Mouse (Mus musculus) limb, embryonic 10.5 days (tissue): ENCODE measurements around the gene Klc2. TPM values are rescaled to one million over a fixed set of nuclear protein-coding genes. Genes with fewer than 3 reads are reported as not detected.

Experiments used
- DNase-seq: peaks from one replicate; pipeline ENCODE4 v3.0.0-alpha.2; 2017; ENCODE audit warnings: low spot score
- H3K27ac ChIP-seq: fragments of 300-500 bp; sonication (generic); 2 replicates; pipeline ENCODE4 v1.5.1; 2016; ENCODE audit warnings: mild to moderate bottlenecking
- H3K27me3 ChIP-seq: fragments of 300-500 bp; sonication (generic); 2 replicates; pipeline ENCODE4 v1.6.1; 2016; ENCODE audit warnings: low read depth, mild to moderate bottlenecking; ENCODE audit not compliant: poor library complexity, severe bottlenecking
- H3K36me3 ChIP-seq: fragments of 300-500 bp; sonication (generic); 2 replicates; pipeline ENCODE4 v1.6.1; 2016; ENCODE audit warnings: mild to moderate bottlenecking, moderate library complexity
- H3K4me1 ChIP-seq: fragments of 300-500 bp; sonication (generic); 2 replicates; pipeline ENCODE4 v1.6.1; 2016
- H3K4me3 ChIP-seq: fragments of 300-500 bp; sonication (generic); 2 replicates; pipeline ENCODE4 v1.5.1; 2016; ENCODE audit warnings: mild to moderate bottlenecking, moderate library complexity
- H3K9me3 ChIP-seq: fragments of 300-500 bp; sonication (generic); replicated peaks from 2 replicates; pipeline ENCODE4 v1.6.1; 2016; ENCODE audit warnings: mild to moderate bottlenecking
- WGBS: fragments of 180-500 bp; shearing (Covaris S2); methylation state at CpG from one replicate; pipeline ENCODE4 v1.1.7; 2016; 5-methylcytosine and 5-hydroxymethylcytosine counted together
- polyA plus RNA-seq: library from polyadenylated mRNA; unstranded; fragments of >200 nt; fragmentation: Nextera tagmentation; extraction: Ambion mirVana; gene quantifications from 2 replicates; pipeline ENCODE4 v1.2.1, GENCODE M21; 2016

Gene Klc2
- polyA plus RNA-seq, 1 experiment from 2014 or later, result 30.6 TPM

GRCm38 (mm10) chr19:5067040-5067799 is 51.1 kb downstream of the Klc2 start:
- DNase-seq, result peak; percentile 66
- Histone ChIP-seq H3K36me3 (no peaks in the 10 kb centered on the region), H3K27me3 (0 out of 2 replicates have a peak, but pooled peaks cover 12% of the 10 kb centered on the region), H3K4me1 (peaks cover 84% of the 10 kb centered on the region), H3K27ac (peak overlapping the region; percentile 98), H3K9me3 (no peaks in the 10 kb centered on the region), H3K4me3 (peak overlapping the region; percentile 67)
- 2% methylated on average over 15 of the region's 15 CpGs for WGBS

GRCm38 (mm10) chr19:5065104-5065503 is 53.3 kb downstream of the Klc2 start:
- Histone ChIP-seq H3K36me3 (no peaks in the 10 kb centered on the region), H3K4me3 (no peak overlapping the region), H3K27me3 (0 out of 2 replicates have a peak, but pooled peaks cover 12% of the 10 kb centered on the region), H3K27ac (peak overlapping the region; percentile 70), H3K9me3 (no peaks in the 10 kb centered on the region), H3K4me1 (peaks cover 82% of the 10 kb centered on the region)
- 76% methylated on average over 7 of the region's 7 CpGs for WGBS
- no peak for DNase-seq

GRCm38 (mm10) chr19:5062446-5062845 is 55.9 kb downstream of the Klc2 start:
- no peaks in the 10 kb centered on the region for H3K9me3 ChIP-seq
- WGBS, result 33% methylated on average over 6 of the region's 6 CpGs
- no peaks in the 10 kb centered on the region for H3K36me3 ChIP-seq

GRCm38 (mm10) chr19:5062041-5062440 is 56.3 kb downstream of the Klc2 start:
- Histone ChIP-seq H3K9me3 (no peaks in the 10 kb centered on the region), H3K27ac (peak overlapping the region; percentile 72), H3K4me1 (peaks cover 80% of the 10 kb centered on the region), H3K27me3 (no peaks in the 10 kb centered on the region), H3K4me3 (0 out of 2 replicates have a peak overlapping the region, but pooled peaks have one; percentile 6), H3K36me3 (no peaks in the 10 kb centered on the region)
- no peak for DNase-seq
- 88% methylated on average over 5 of the region's 5 CpGs for WGBS

More at GRCm38 (mm10) chr19:5062446-5062845, 55.9 kb downstream of the Klc2 start:
- Histone ChIP-seq H3K27ac (peak overlapping the region; percentile 72), H3K4me1 (peaks cover 82% of the 10 kb centered on the region), H3K4me3 (peak overlapping the region; percentile 6; the same call in 1 of the 2 replicates), H3K27me3 (no peaks in the 10 kb centered on the region)
- no peak for DNase-seq

- Histone ChIP-seq H3K4me1 (peaks cover 83% of the 10 kb centered on the region), H3K27me3 (0 out of 2 replicates have a peak, but pooled peaks cover under 1% of the 10 kb centered on the region), H3K27ac (peak overlapping the region; percentile 82), H3K4me3 (0 out of 2 replicates have a peak overlapping the region, but pooled peaks have one; percentile 4), H3K36me3 (no peaks in the 10 kb centered on the region), H3K9me3 (no peaks in the 10 kb centered on the region)
- peak; percentile 61 for DNase-seq
- WGBS, result 31% methylated on average over 5 of the region's 5 CpGs
Observed at GRCm38 (mm10) chr19:5060365-5061330, 57.7 kb downstream of the Klc2 start.

- peaks cover 69% of the 10 kb centered on the region for H3K4me1 ChIP-seq
- H3K36me3 ChIP-seq, result no peaks in the 10 kb centered on the region
- H3K27ac ChIP-seq, result peak overlapping the region; percentile 82
- no peaks in the 10 kb centered on the region for H3K9me3 ChIP-seq
- H3K4me3 ChIP-seq, result peak overlapping the region; percentile 25
- 12% methylated on average over 10 of the region's 10 CpGs for WGBS
- DNase-seq, result no peak
- H3K27me3 ChIP-seq, result peaks cover 15% of the 10 kb centered on the region
Observed at GRCm38 (mm10) chr19:5058801-5059771, 59.3 kb downstream of the Klc2 start.

GRCm38 (mm10) chr19:5057876-5058775 is 60.2 kb downstream of the Klc2 start:
- Histone ChIP-seq H3K27ac (peak overlapping the region; percentile 82), H3K4me3 (peak overlapping the region; percentile 25; the same call in 1 of the 2 replicates), H3K36me3 (no peaks in the 10 kb centered on the region), H3K4me1 (peaks cover 68% of the 10 kb centered on the region), H3K9me3 (no peaks in the 10 kb centered on the region), H3K27me3 (peaks cover 25% of the 10 kb centered on the region)
- peak; percentile 29 for DNase-seq
- 22% methylated on average over 16 of the region's 16 CpGs for WGBS

Other genes with a start within 250 kb of the Klc2 start
- gene Actn3, start 240.7 kb downstream of the Klc2 start, polyA plus RNA-seq, result 1.6 and 2.7 TPM in 2 replicates
- 7.0 and 8.5 TPM in 2 replicates for gene Zdhhc24, start 239.9 kb downstream of the Klc2 start, polyA plus RNA-seq
- gene Bbs1, start 211.9 kb downstream of the Klc2 start, polyA plus RNA-seq, result 5.1 and 9.0 TPM in 2 replicates
- gene Dpp3, start 190.3 kb downstream of the Klc2 start, polyA plus RNA-seq, result 196 and 198 TPM in 2 replicates
- gene Peli3, start 175.4 kb downstream of the Klc2 start, polyA plus RNA-seq, result 1.4 and 2.1 TPM in 2 replicates
- gene Mrpl11, start 156.4 kb downstream of the Klc2 start, polyA plus RNA-seq, result 161 and 187 TPM in 2 replicates
- not detected in 2 replicates for gene Npas4, start 128.2 kb downstream of the Klc2 start, polyA plus RNA-seq
- 7.3 and 8.6 TPM in 2 replicates for gene Slc29a2, start 94.7 kb downstream of the Klc2 start, polyA plus RNA-seq
- 35.5 and 35.6 TPM in 2 replicates for gene B4gat1, start 79.7 kb downstream of the Klc2 start, polyA plus RNA-seq
- 1.8 and 3.1 TPM in 2 replicates for gene AC124502.3, start 79.7 kb downstream of the Klc2 start, polyA plus RNA-seq
- gene Brms1, start 77.2 kb downstream of the Klc2 start, polyA plus RNA-seq, result 74.6 and 84.6 TPM in 2 replicates
- 3.1 and 3.5 TPM in 2 replicates for gene Rin1, start 68.1 kb downstream of the Klc2 start, polyA plus RNA-seq
- gene Cd248, start 50.5 kb downstream of the Klc2 start, polyA plus RNA-seq, result 37.1 and 42.5 TPM in 2 replicates
- 2.4 and 2.5 TPM in 2 replicates for gene Tmem151a, start 33.0 kb downstream of the Klc2 start, polyA plus RNA-seq
- gene Yif1a, start 30.0 kb downstream of the Klc2 start, polyA plus RNA-seq, result 65.4 and 78.0 TPM in 2 replicates
- gene Cnih2, start 20.0 kb downstream of the Klc2 start, polyA plus RNA-seq, result 20.2 and 28.1 TPM in 2 replicates
- 276 and 296 TPM in 2 replicates for gene Rab1b, start 11.5 kb downstream of the Klc2 start, polyA plus RNA-seq
- gene Pacs1, start 154.6 kb upstream of the Klc2 start, polyA plus RNA-seq, result 25.7 and 31.1 TPM in 2 replicates
- 419 and 440 TPM in 2 replicates for gene Sf3b2, start 176.9 kb upstream of the Klc2 start, polyA plus RNA-seq
- 5.0 and 8.4 TPM in 2 replicates for gene Gal3st3, start 179.8 kb upstream of the Klc2 start, polyA plus RNA-seq
- not detected in 2 replicates for gene Catsper1, start 217.2 kb upstream of the Klc2 start, polyA plus RNA-seq
- gene Cst6, start 231.0 kb upstream of the Klc2 start, polyA plus RNA-seq, result 0.26 and 1.1 TPM in 2 replicates
- gene Eif1ad, start 248.2 kb upstream of the Klc2 start, polyA plus RNA-seq, result 99.4 and 109 TPM in 2 replicates
- 607 and 678 TPM in 2 replicates for gene Banf1, start 248.6 kb upstream of the Klc2 start, polyA plus RNA-seq